Mouse (Mus musculus) brain, embryonic 14.5 days (tissue): ENCODE results near the gene Sh3pxd2a. TPM values are rescaled to one million over a fixed set of nuclear protein-coding genes. Genes with fewer than 3 reads are reported as not detected.

Experiments used
- DNase-seq: peaks from one replicate; pipeline ENCODE4 v3.0.0-alpha.2; 2011; ENCODE audit warnings: low read depth
- CTCF ChIP-seq: fragments of 200-500 bp; IDR thresholded peaks from 2 replicates; pipeline ENCODE4 v1.5.1; 2012; ENCODE audit warnings: inconsistent platforms, mild to moderate bottlenecking, moderate library complexity, borderline replicate concordance; ENCODE audit not compliant: insufficient read depth, insufficient read length; ENCODE audit errors: extremely low read depth
- POLR2A ChIP-seq: fragments of 200-500 bp; IDR thresholded peaks from 2 replicates; pipeline ENCODE4 v1.6.1; 2012; ENCODE audit warnings: mild to moderate bottlenecking, inconsistent platforms, borderline replicate concordance; ENCODE audit not compliant: poor library complexity, insufficient read depth, insufficient read length, severe bottlenecking; ENCODE audit errors: extremely low read depth
- polyA plus RNA-seq: library from polyadenylated mRNA; depleted of rRNA; stranded (reverse); fragments of >200 nt; gene quantifications from 2 replicates; pipeline ENCODE4 v1.2.3, GENCODE M21; 2012

The Sh3pxd2a gene
- polyA plus RNA-seq, 1 experiment: 14.5 TPM

- TF ChIP-seq POLR2A (no peak), CTCF (no peak)
- DNase-seq: peak; percentile 86
These were observed 25.8 kb downstream of the Sh3pxd2a start for GRCm38 (mm10) chr19:47438445-47438844.

- TF ChIP-seq POLR2A (no peak), CTCF (no peak)
- no peak for DNase-seq
These were observed 27.2 kb downstream of the Sh3pxd2a start for GRCm38 (mm10) chr19:47437040-47437439.

- TF ChIP-seq CTCF: no peak
- DNase-seq: no peak
These were observed 28.0 kb downstream of the Sh3pxd2a start for GRCm38 (mm10) chr19:47436236-47436635.

GRCm38 (mm10) chr19:47434655-47435054 lies 29.5 kb downstream of the Sh3pxd2a start:
- DNase-seq: no peak
- TF ChIP-seq CTCF (no peak), POLR2A (no peak)

GRCm38 (mm10) chr19:47432339-47432738 lies 31.9 kb downstream of the Sh3pxd2a start:
- peak; percentile 55 for DNase-seq
- no peak for TF ChIP-seq CTCF
- no peak for TF ChIP-seq POLR2A

GRCm38 (mm10) chr19:47431189-47431931 lies 32.8 kb downstream of the Sh3pxd2a start:
- TF ChIP-seq CTCF (no peak), POLR2A (no peak)
- DNase-seq: no peak

- DNase-seq: no peak
- TF ChIP-seq CTCF: no peak
- no peak for TF ChIP-seq POLR2A
These were observed 34.0 kb downstream of the Sh3pxd2a start for GRCm38 (mm10) chr19:47430160-47430559.

- DNase-seq: no peak
- no peak for TF ChIP-seq CTCF
- no peak for TF ChIP-seq POLR2A
These were observed 35.0 kb downstream of the Sh3pxd2a start for GRCm38 (mm10) chr19:47429245-47429644.

GRCm38 (mm10) chr19:47428794-47429193 lies 35.4 kb downstream of the Sh3pxd2a start:
- DNase-seq: no peak
- TF ChIP-seq CTCF (no peak), POLR2A (no peak)

- DNase-seq: no peak
These were observed 36.1 kb downstream of the Sh3pxd2a start for GRCm38 (mm10) chr19:47427841-47428789.

GRCm38 (mm10) chr19:47423632-47424031 lies 40.6 kb downstream of the Sh3pxd2a start:
- no peak for DNase-seq
- TF ChIP-seq CTCF: no peak
- TF ChIP-seq POLR2A: no peak

More at GRCm38 (mm10) chr19:47427841-47428789, 36.1 kb downstream of the Sh3pxd2a start:
- TF ChIP-seq CTCF (no peak), POLR2A (no peak)
